Mouse (Mus musculus) liver, postnatal 0 days (tissue): ENCODE data around the gene Stk25.

Experiments used
- CTCF ChIP-seq: sonication (generic); IDR thresholded peaks from 2 replicates; pipeline ENCODE4 v1.5.1; 2016; ENCODE audit warnings: antibody characterized with exemption, low read depth
- EP300 ChIP-seq: IDR thresholded peaks from 2 replicates; pipeline ENCODE4 v1.6.1; 2016; ENCODE audit warnings: antibody characterized with exemption, low read depth, mild to moderate bottlenecking

DNA sequence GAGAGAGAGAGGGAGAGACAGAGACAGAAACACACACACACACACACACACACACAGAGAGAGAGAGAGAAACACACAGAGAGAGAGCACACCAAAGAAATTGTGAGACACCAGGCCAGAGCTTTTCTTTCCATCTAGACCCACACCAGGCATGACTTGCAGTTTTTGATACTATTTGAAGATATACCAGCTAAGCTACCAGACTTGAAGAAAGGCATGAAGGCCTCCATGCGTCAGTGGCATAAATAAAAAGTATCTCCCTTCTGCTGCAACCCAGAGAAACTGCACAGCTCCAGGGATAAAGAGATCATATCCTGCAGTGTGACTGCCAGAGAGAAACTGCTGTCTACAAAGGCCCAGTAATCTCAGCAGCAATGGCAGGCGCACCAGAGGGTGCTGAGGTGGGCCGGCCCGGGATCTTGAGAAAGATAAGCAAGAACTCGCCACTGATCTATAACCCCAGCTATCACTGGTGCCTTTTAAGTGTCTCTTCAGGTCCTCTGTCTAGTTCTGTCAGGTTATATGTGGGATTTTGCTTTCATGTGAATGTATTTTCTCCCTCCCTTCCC lies 8.8 kb downstream of the Stk25 start:
- no peak for TF ChIP-seq CTCF
- TF ChIP-seq EP300, result no peak
